Mouse (Mus musculus): ENCODE data around the gene Pfpl. TPM values are rescaled to one million over a fixed set of nuclear protein-coding genes. Genes with fewer than 3 reads are reported as not detected.

The Pfpl gene
- polyA plus RNA-seq, 1 experiment from 2014 or later = not detected

- Histone ChIP-seq H3K4me2 (replicated peaks) (no peak overlapping the region), H3K9me3 (no peaks in the 10 kb centered on the region), H3K9ac (replicated peaks) (no peak overlapping the region), H3K4me1 (no peaks in the 10 kb centered on the region), H3K36me3 (no peaks in the 10 kb centered on the region), H3K27ac (replicated peaks) (no peak overlapping the region), H3K4me3 (no peak overlapping the region), H3K27me3 (no peaks in the 10 kb centered on the region)
- WGBS = 66% methylated on average over 5 of the region's 5 CpGs
- no peak for ATAC-seq (ENCODE audit: low FRiP score, low read depth)
These were observed 12.5 kb downstream of the Pfpl start for GRCm38 (mm10) chr19:12440103-12440725.

GRCm38 (mm10) chr19:12442560-12442959 lies 14.9 kb downstream of the Pfpl start:
- Histone ChIP-seq H3K36me3 (no peaks in the 10 kb centered on the region), H3K9me3 (no peaks in the 10 kb centered on the region), H3K9ac (replicated peaks) (no peak overlapping the region), H3K4me2 (replicated peaks) (no peak overlapping the region), H3K4me3 (no peak overlapping the region), H3K27ac (replicated peaks) (no peak overlapping the region), H3K4me1 (no peaks in the 10 kb centered on the region), H3K27me3 (no peaks in the 10 kb centered on the region)
- WGBS = 81% methylated on average over 4 of the region's 4 CpGs
- ATAC-seq (ENCODE audit: low FRiP score, low read depth) = no peak

GRCm38 (mm10) chr19:12445014-12445413 lies 17.3 kb downstream of the Pfpl start:
- WGBS = 87% methylated on average over 3 of the region's 3 CpGs

GRCm38 (mm10) chr19:12457401-12458066 lies 29.8 kb downstream of the Pfpl start:
- Histone ChIP-seq H3K4me3 (no peak overlapping the region), H3K9ac (replicated peaks) (no peak overlapping the region), H3K4me1 (no peaks in the 10 kb centered on the region), H3K36me3 (no peaks in the 10 kb centered on the region), H3K4me2 (replicated peaks) (no peak overlapping the region), H3K27ac (replicated peaks) (no peak overlapping the region), H3K9me3 (no peaks in the 10 kb centered on the region), H3K27me3 (no peaks in the 10 kb centered on the region)
- WGBS = 91% methylated on average over 12 of the region's 12 CpGs
- no peak for ATAC-seq (ENCODE audit: low FRiP score, low read depth)

More at GRCm38 (mm10) chr19:12445014-12445413, 17.3 kb downstream of the Pfpl start:
- H3K9ac ChIP-seq (replicated peaks) = no peak overlapping the region
- no peaks in the 10 kb centered on the region for H3K4me1 ChIP-seq
- H3K27ac ChIP-seq (replicated peaks) = no peak overlapping the region
- no peak overlapping the region for H3K4me3 ChIP-seq
- H3K9me3 ChIP-seq = no peaks in the 10 kb centered on the region
- no peaks in the 10 kb centered on the region for H3K27me3 ChIP-seq
- no peak for ATAC-seq (ENCODE audit: low FRiP score, low read depth)
- H3K4me2 ChIP-seq (replicated peaks) = no peak overlapping the region
- H3K36me3 ChIP-seq = no peaks in the 10 kb centered on the region

DNA sequence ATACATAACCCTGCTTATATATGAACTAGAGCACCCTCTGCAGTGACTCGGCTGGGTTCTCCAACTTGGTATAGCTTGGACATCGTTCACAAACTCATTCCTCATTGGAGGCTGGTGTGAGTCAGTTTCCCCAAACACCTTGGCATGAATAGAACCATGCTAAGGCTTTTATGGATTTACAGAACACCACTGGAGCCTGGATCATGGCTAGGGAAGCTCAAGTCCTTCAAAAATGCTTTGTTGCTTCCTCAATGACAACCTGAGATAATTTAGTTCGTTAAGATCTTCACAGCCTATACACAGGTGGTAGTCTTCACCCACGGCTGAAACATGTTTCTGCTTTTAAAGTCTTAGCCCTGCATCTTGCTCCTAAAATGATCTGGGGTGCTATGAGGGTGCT lies 31.8 kb downstream of the Pfpl start:
- no peaks in the 10 kb centered on the region for H3K27me3 ChIP-seq
- 88% methylated on average over 4 of the region's 4 CpGs for WGBS
- no peak for ATAC-seq (ENCODE audit: low FRiP score, low read depth)
- no peaks in the 10 kb centered on the region for H3K9me3 ChIP-seq
- H3K4me3 ChIP-seq = no peak overlapping the region
- no peak overlapping the region for H3K9ac ChIP-seq (replicated peaks)
- H3K27ac ChIP-seq (replicated peaks) = no peak overlapping the region
- no peak overlapping the region for H3K4me2 ChIP-seq (replicated peaks)
- peaks cover 3% of the 10 kb centered on the region; the same call in 1 of the 2 replicates for H3K4me1 ChIP-seq
- H3K36me3 ChIP-seq = no peaks in the 10 kb centered on the region

- peaks cover 3% of the 10 kb centered on the region; the same call in 1 of the 2 replicates for H3K4me1 ChIP-seq
- ATAC-seq (ENCODE audit: low FRiP score, low read depth) = no peak
- no peak within 1 kb of the TSS for H3K4me3 ChIP-seq
- no peak within 1 kb of the TSS for H3K9ac ChIP-seq (replicated peaks)
- no peak within 1 kb of the TSS for H3K27ac ChIP-seq (replicated peaks)
- no peaks in the 10 kb centered on the region for H3K27me3 ChIP-seq
- no peaks in the 10 kb centered on the region for H3K9me3 ChIP-seq
- WGBS = 83% methylated on average over 11 of the region's 11 CpGs
- no peak within 1 kb of the TSS for H3K4me2 ChIP-seq (replicated peaks)
- peaks cover 4% of the 10 kb centered on the region for H3K36me3 ChIP-seq
These were observed 32.9 kb downstream of the Pfpl start, which contains the start of gene Mpeg1 for GRCm38 (mm10) chr19:12460282-12461249. Mpeg1 (plus strand) TSS chr19:12460779.

DNA sequence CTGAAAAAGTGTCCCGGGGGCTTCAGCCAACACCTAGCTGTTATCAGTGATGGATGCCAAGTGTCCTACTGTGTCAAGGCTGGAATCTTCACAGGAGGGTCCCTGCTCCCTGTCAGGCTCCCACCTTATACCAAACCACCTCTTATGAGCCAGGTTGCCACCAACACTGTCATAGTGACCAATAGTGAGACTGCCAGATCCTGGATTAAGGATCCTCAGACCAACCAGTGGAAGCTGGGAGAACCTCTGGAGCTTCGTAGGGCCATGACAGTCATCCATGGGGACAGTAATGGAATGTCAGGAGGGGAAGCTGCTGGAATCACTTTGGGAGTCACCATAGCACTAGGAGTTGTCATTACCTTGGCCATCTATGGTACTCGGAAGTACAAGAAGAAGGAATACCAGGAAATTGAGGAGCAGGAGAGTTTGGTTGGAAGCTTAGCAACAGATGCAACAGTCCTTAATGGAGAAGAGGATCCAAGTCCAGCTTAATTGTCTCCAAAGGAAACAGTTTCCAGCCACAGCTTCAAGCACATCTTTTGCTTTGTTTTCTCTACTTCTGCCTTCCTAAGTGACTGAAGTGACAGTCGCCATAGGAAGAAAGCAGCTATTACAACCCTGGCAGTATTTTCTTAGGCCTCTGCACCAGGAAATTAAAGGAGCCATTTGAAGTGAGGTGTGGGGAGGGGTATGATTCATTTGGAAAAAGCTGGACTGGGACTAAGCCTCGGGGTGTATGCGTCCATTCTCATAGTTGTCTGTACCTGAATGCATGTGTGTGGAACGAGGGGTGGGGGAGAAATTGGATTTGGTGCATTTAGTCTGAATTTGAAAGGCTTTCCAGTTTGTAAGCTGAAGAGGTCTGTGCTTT lies 35.4 kb downstream of the Pfpl start:
- H3K36me3 ChIP-seq = peaks cover 26% of the 10 kb centered on the region
- no peaks in the 10 kb centered on the region for H3K27me3 ChIP-seq
- no peak overlapping the region for H3K9ac ChIP-seq (replicated peaks)
- ATAC-seq (ENCODE audit: low FRiP score, low read depth) = no peak; the same call in 1 of the 2 replicates
- 69% methylated on average over 7 of the region's 7 CpGs for WGBS
- no peaks in the 10 kb centered on the region for H3K9me3 ChIP-seq
- H3K4me1 ChIP-seq = peaks cover 3% of the 10 kb centered on the region; the same call in 1 of the 2 replicates
- no peak overlapping the region for H3K4me3 ChIP-seq
- no peak overlapping the region for H3K27ac ChIP-seq (replicated peaks)
- H3K4me2 ChIP-seq (replicated peaks) = no peak overlapping the region

DNA sequence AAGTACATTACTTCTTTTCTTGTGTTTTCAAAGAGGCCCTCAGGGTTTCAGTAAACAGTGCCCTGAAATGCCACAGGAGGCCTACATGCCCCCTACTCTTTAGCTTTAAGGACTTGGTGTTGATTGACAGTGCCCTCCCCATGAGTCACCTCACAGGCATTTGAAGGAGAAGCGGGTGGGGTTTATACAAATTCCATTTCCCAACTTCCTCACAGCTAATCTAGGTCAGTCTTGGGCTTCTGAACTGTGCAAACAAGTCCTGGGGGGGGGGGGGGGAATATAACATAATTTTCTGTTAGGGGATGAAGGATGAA lies 36.0 kb downstream of the Pfpl start:
- no peak overlapping the region for H3K27ac ChIP-seq (replicated peaks)
- H3K4me2 ChIP-seq (replicated peaks) = no peak overlapping the region
- H3K4me3 ChIP-seq = no peak overlapping the region
- H3K9ac ChIP-seq (replicated peaks) = no peak overlapping the region
- no peaks in the 10 kb centered on the region for H3K27me3 ChIP-seq
- WGBS = 32% methylated on average over 1 of the region's 1 CpGs
- H3K36me3 ChIP-seq = peaks cover 31% of the 10 kb centered on the region
- peaks cover 3% of the 10 kb centered on the region; the same call in 1 of the 2 replicates for H3K4me1 ChIP-seq
- ATAC-seq (ENCODE audit: low FRiP score, low read depth) = peak; percentile 45; the same call in 1 of the 2 replicates
- H3K9me3 ChIP-seq = no peaks in the 10 kb centered on the region

- H3K27ac ChIP-seq (replicated peaks) = no peak overlapping the region
- no peaks in the 10 kb centered on the region for H3K9me3 ChIP-seq
- H3K36me3 ChIP-seq = peaks cover 36% of the 10 kb centered on the region
- no peak overlapping the region for H3K4me3 ChIP-seq
- H3K9ac ChIP-seq (replicated peaks) = no peak overlapping the region
- ATAC-seq (ENCODE audit: low FRiP score, low read depth) = no peak
- H3K27me3 ChIP-seq = no peaks in the 10 kb centered on the region
- WGBS = 87% methylated on average over 5 of the region's 5 CpGs
- H3K4me2 ChIP-seq (replicated peaks) = no peak overlapping the region
- H3K4me1 ChIP-seq = peaks cover 3% of the 10 kb centered on the region; the same call in 1 of the 2 replicates
These were observed 36.4 kb downstream of the Pfpl start for GRCm38 (mm10) chr19:12464127-12464526.

DNA sequence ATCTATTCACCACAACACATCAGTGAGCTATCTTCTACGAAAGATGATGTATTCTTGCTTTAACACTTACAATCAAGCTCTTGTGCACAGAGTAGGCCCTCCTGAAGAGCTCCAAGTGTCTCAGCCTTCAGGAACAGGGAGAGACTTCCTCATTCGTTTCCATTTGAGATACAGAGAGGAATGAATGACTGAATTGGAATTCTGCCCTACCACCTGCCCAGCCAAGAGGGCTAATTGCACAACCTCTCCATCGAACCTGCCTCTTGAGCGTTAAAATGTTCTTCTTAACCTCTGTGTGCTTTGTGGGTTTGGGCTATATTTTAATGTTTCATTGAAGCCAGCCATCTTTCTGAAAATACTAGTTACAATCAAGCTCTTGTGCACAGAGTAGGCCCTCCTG lies 37.0 kb downstream of the Pfpl start:
- H3K4me2 ChIP-seq (replicated peaks) = no peak overlapping the region
- peaks cover 41% of the 10 kb centered on the region for H3K36me3 ChIP-seq
- H3K27ac ChIP-seq (replicated peaks) = no peak overlapping the region
- H3K9me3 ChIP-seq = no peaks in the 10 kb centered on the region
- peaks cover 3% of the 10 kb centered on the region; the same call in 1 of the 2 replicates for H3K4me1 ChIP-seq
- no peak for ATAC-seq (ENCODE audit: low FRiP score, low read depth)
- 90% methylated on average over 4 of the region's 4 CpGs for WGBS
- H3K4me3 ChIP-seq = no peak overlapping the region
- H3K27me3 ChIP-seq = no peaks in the 10 kb centered on the region
- H3K9ac ChIP-seq (replicated peaks) = no peak overlapping the region

GRCm38 (mm10) chr19:12465530-12466144 lies 37.9 kb downstream of the Pfpl start:
- ATAC-seq (ENCODE audit: low FRiP score, low read depth) = peak; percentile 20; the same call in 1 of the 2 replicates
- peaks cover 49% of the 10 kb centered on the region for H3K36me3 ChIP-seq

More at GRCm38 (mm10) chr19:12465530-12466144, 37.9 kb downstream of the Pfpl start:
- Histone ChIP-seq H3K27ac (replicated peaks) (no peak overlapping the region), H3K4me3 (no peak overlapping the region), H3K9me3 (no peaks in the 10 kb centered on the region), H3K4me2 (replicated peaks) (no peak overlapping the region), H3K9ac (replicated peaks) (no peak overlapping the region), H3K27me3 (no peaks in the 10 kb centered on the region), H3K4me1 (peaks cover 3% of the 10 kb centered on the region; the same call in 1 of the 2 replicates)
- 91% methylated on average over 10 of the region's 10 CpGs for WGBS

All from midbrain, embryonic 12.5 days (tissue).